Mouse (Mus musculus) embryonic fibroblast, embryonic 13.5 days (primary cell): ENCODE data around the gene Bpgm.

Experiments used
- CTCF ChIP-seq: IDR thresholded peaks from 2 replicates; pipeline ENCODE4 v1.5.1; 2011; ENCODE audit warnings: mild to moderate bottlenecking, control low read depth, low read length, moderate library complexity, borderline replicate concordance; ENCODE audit not compliant: insufficient read depth
- POLR2A ChIP-seq: IDR thresholded peaks from 2 replicates; pipeline ENCODE4 v1.6.1; 2011; ENCODE audit warnings: low read depth, mild to moderate bottlenecking, control low read depth, low read length, moderate library complexity

GRCm38 (mm10) chr6:34519087-34519486, 43.1 kb downstream of the Bpgm start:
- TF ChIP-seq CTCF (no peak), POLR2A (no peak)
